ENCODE assay signal across 8 mouse cellular contexts in the genomic region with DNA sequence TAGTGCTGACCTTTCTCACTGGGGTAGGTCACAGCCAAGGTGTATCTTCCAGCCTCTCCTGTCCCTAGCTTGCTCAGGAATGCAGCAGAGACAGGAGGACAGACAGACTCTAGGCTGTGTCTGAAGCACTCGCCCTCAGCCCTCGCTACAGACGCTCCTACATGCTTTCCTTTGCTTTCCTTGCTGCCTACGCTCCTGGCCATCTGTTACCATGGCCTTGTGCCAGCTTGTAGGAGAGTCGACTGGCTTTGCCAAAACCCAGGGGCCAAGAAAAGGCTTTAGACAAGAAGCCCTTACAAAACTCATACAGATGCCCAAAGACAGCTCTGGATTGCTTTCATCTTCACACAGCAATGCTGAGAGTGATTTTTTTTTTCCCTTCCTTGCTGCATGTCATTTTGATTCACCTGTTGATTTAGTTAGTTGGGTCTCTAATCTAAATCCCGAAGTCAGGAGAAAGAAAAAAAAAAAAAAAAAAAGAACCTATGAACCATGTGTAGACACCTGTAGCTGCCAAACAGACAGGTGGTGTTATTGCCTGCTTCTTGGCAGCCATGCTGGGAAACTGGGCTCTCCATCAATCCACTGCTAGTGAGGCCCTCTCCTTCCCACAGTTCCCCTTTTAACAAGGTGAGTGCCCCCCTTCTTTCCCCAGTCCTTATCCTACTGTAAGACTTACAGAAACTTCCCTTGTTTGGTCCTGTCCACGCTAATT.
DNase-seq lines count a peak whose midpoint lies in the region; ATAC-seq lines count a peak whose summit lies in the region.

No protein-coding gene starts in this region.

- WGBS in forebrain, embryonic 13.5 days: 31% methylated on average over 7 of the region's 7 CpGs

- H3K4me2 ChIP-seq in forebrain, embryonic 13.5 days: peak overlapping the region; percentile 29; the same call in 1 of the 2 replicates

- no peak overlapping the region for H3K4me3 ChIP-seq in forebrain, embryonic 13.5 days

- DNase-seq in adrenal gland, adult (ENCODE audit: inconsistent age in 2 of 2, low spot score in 1 of 2): peak; percentile 24 to 67
- no peak for DNase-seq in adrenal gland, postnatal 4 days (ENCODE audit: low spot score in 2 of 2)
- DNase-seq in adipocyte (ENCODE audit: low spot score): peak; percentile 33
- DNase-seq in heart, postnatal 14 days: peak; percentile 58 to 75
- peak; percentile 59 to 77 for DNase-seq in left cerebral cortex, postnatal 14 days (ENCODE audit: low spot score in 2 of 2)
- peak; percentile 86 to 87 for DNase-seq in right cerebral cortex, postnatal 10 days (ENCODE audit: low spot score in 2 of 2)
- no peak for DNase-seq in thymus, postnatal 4 days

- H3K9ac ChIP-seq in forebrain, embryonic 13.5 days: no peak overlapping the region

- H3K36me3 ChIP-seq in forebrain, embryonic 13.5 days (ENCODE audit: poor library complexity, severe bottlenecking): no peaks in the 10 kb centered on the region

- no peaks in the 10 kb centered on the region for H3K9me3 ChIP-seq in forebrain, embryonic 13.5 days (replicated peaks)

- H3K27me3 ChIP-seq in forebrain, embryonic 13.5 days: no peaks in the 10 kb centered on the region

- ATAC-seq in forebrain, embryonic 13.5 days: peak; percentile 78

- intact Hi-C loops in heart, postnatal 14 days (cut with DNase I): no loop called here
- intact Hi-C loops in left cerebral cortex, postnatal 14 days (cut with DNase I): no loop called here

- H3K4me1 ChIP-seq in forebrain, embryonic 13.5 days: peaks cover 36% of the 10 kb centered on the region

- H3K27ac ChIP-seq in forebrain, embryonic 13.5 days: peak overlapping the region; percentile 85

Comparison
In these comparisons a context has a peak if more than half of its experiments do, and no peak if none do; other contexts are left out.
1. DNase-seq: peak in adrenal gland, adult (2 of 2), adipocyte (single experiment), heart, postnatal 14 days (2 of 2), left cerebral cortex, postnatal 14 days (2 of 2) and right cerebral cortex, postnatal 10 days (2 of 2); none in adrenal gland, postnatal 4 days (0 of 2) and thymus, postnatal 4 days (single experiment).